Mouse (Mus musculus) urinary bladder, postnatal 36 days (tissue): Measurements from ENCODE around the gene Lrpprc.
"Not testable (repeated sequence)": the region's sequence is repeated elsewhere in the genome, so short reads cannot be mapped to it uniquely, and the experiment has no call there.

ENCODE experiments used
- DNase-seq, 2 experiments: peaks; one replicate each; pipeline ENCODE4 v3.0.0; 2022; ENCODE audit warnings: low spot score in 2 of 2, mixed read lengths in 1 of 2

Lrpprc gene

GRCm38 (mm10) chr17:84790447-84791098 lies at the start of gene Lrpprc:
TSS of gene Lrpprc (minus strand) at chr17:84790789.
- DNase-seq = peak; percentile 91 to 93

GRCm38 (mm10) chr17:84837780-84838179 lies 47.2 kb upstream of the Lrpprc start:
- peak; percentile 20 to 63 for DNase-seq

- DNase-seq = no peak
These were observed 44.7 kb upstream of the Lrpprc start for GRCm38 (mm10) chr17:84835249-84835648.

- no peak for DNase-seq
These were observed 41.8 kb upstream of the Lrpprc start for GRCm38 (mm10) chr17:84832346-84832745.

- DNase-seq = no peak
These were observed 37.7 kb upstream of the Lrpprc start for GRCm38 (mm10) chr17:84828301-84828700.

GRCm38 (mm10) chr17:84820603-84821002 lies 30.0 kb upstream of the Lrpprc start:
- no peak for DNase-seq

GRCm38 (mm10) chr17:84818390-84818789 lies 27.8 kb upstream of the Lrpprc start:
- no peak for DNase-seq

- no peak for DNase-seq
These were observed 25.4 kb upstream of the Lrpprc start for GRCm38 (mm10) chr17:84816014-84816461.

GRCm38 (mm10) chr17:84814905-84815304 lies 24.3 kb upstream of the Lrpprc start:
- DNase-seq = no peak

GRCm38 (mm10) chr17:84814192-84814591 lies 23.6 kb upstream of the Lrpprc start:
- DNase-seq = not testable (repeated sequence)

GRCm38 (mm10) chr17:84792006-84792405 lies 1.4 kb upstream of the Lrpprc start:
- no peak for DNase-seq

GRCm38 (mm10) chr17:84791156-84791555 lies 567 bp upstream of the Lrpprc start:
- no peak for DNase-seq

- peak in 1 of 2 experiments; percentile 1 for DNase-seq
These were observed 546 bp downstream of the Lrpprc start for GRCm38 (mm10) chr17:84790043-84790442.

GRCm38 (mm10) chr17:84788376-84789125 lies 2.0 kb downstream of the Lrpprc start:
- DNase-seq = no peak

- no peak for DNase-seq
These were observed 3.1 kb downstream of the Lrpprc start for GRCm38 (mm10) chr17:84787477-84787876.

- DNase-seq = no peak
These were observed 3.7 kb downstream of the Lrpprc start for GRCm38 (mm10) chr17:84786911-84787310.

GRCm38 (mm10) chr17:84785176-84785575 lies 5.4 kb downstream of the Lrpprc start:
- DNase-seq = no peak

GRCm38 (mm10) chr17:84783491-84783890 lies 7.1 kb downstream of the Lrpprc start:
- no peak for DNase-seq

- DNase-seq = no peak
These were observed 10.3 kb downstream of the Lrpprc start for GRCm38 (mm10) chr17:84780321-84780720.

GRCm38 (mm10) chr17:84778477-84778978 lies 12.1 kb downstream of the Lrpprc start:
- DNase-seq = no peak

- DNase-seq = no peak
These were observed 14.1 kb downstream of the Lrpprc start for GRCm38 (mm10) chr17:84776362-84777000.

- DNase-seq = no peak
These were observed 15.3 kb downstream of the Lrpprc start for GRCm38 (mm10) chr17:84775291-84775690.
